Mouse (Mus musculus) embryonic fibroblast, embryonic 13.5 days (primary cell): ENCODE data around the gene B4galt4. TPM values are rescaled to one million over a fixed set of nuclear protein-coding genes. Genes with fewer than 3 reads are reported as not detected.

Experiments
- H3K27ac ChIP-seq: 2 replicates; pipeline ENCODE4 v1.5.1; 2012; ENCODE audit warnings: low read length, control low read depth, inconsistent platforms; ENCODE audit not compliant: insufficient read depth
- H3K4me1 ChIP-seq: 2 replicates; pipeline ENCODE4 v1.6.1; 2011; ENCODE audit warnings: low read length; ENCODE audit not compliant: control insufficient read depth, insufficient read depth
- H3K4me3 ChIP-seq: 2 replicates; pipeline ENCODE4 v1.5.1; 2011; ENCODE audit warnings: mild to moderate bottlenecking, control low read depth, low read length; ENCODE audit not compliant: insufficient read depth
- CTCF ChIP-seq: IDR thresholded peaks from 2 replicates; pipeline ENCODE4 v1.5.1; 2011; ENCODE audit warnings: mild to moderate bottlenecking, control low read depth, low read length, moderate library complexity, borderline replicate concordance; ENCODE audit not compliant: insufficient read depth
- POLR2A ChIP-seq: IDR thresholded peaks from 2 replicates; pipeline ENCODE4 v1.6.1; 2011; ENCODE audit warnings: low read depth, mild to moderate bottlenecking, control low read depth, low read length, moderate library complexity
- polyA plus RNA-seq: library from polyadenylated mRNA; stranded (reverse); fragments of >200 nt; gene quantifications from 2 replicates; pipeline ENCODE4 v1.2.4, GENCODE M21; 2011; ENCODE audit warnings: low read depth; ENCODE audit not compliant: missing spikeins, insufficient read length

B4galt4 gene
- polyA plus RNA-seq, 1 experiment: 12.0 TPM

DNA sequence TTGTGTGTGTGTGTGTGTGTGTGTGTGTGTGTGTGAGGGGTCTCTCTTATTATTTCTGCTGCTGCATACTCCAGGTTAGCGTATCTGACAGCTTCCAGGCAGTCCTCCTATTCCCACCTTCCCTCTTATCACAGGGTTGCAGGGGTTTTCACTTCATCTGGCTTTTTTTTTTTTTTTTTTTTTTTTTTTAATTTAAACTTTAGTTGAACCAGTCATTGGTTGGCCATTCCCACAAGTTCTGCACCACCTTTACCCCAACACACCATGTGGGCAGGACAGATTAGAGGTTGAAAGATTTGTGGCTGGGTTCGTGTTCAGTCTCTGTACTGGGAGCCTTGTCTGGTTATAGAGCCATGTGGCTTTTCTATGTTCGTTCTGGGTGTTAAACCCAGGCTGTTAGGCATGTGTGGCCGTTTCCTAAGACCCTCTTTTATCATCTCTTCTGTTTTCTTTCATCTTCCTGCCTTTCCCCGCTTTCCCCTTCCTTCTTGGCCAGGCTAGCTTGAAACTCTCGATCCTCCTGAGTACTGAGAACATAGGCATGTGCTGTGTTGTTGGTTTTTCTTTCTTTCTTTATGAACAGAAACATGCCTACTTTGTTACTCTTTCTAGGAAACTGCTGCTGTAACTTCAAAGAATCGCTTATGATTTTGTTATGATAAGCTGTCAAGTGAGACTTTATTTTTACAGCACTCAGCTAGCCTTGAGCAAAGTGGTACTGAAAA is 13.6 kb downstream of the B4galt4 start:
- H3K4me3 ChIP-seq: no peak overlapping the region
- H3K27ac ChIP-seq: no peak overlapping the region
- H3K4me1 ChIP-seq: no peaks in the 10 kb centered on the region; the same call in 1 of the 2 replicates
- TF ChIP-seq POLR2A (no peak), CTCF (no peak)

DNA sequence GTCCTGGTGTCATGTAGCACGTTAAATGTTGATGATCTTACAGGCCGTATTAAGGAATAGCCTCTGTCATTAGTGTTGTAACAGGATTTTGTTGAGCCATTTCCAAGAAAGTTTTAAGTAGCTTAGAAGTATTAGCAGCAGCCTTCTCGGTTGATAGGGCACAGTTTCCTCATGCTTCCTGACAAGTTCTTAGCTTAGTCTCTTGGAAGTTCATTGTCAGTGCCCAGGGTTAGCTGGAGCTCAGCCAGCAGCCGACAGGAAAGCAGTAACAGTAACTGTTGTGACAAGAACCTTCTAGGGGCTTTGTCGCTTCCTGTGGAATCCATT is 14.1 kb downstream of the B4galt4 start:
- Histone ChIP-seq H3K4me1 (no peaks in the 10 kb centered on the region; the same call in 1 of the 2 replicates), H3K27ac (no peak overlapping the region), H3K4me3 (no peak overlapping the region)
- TF ChIP-seq POLR2A: no peak
- no peak for TF ChIP-seq CTCF

- no peak overlapping the region for H3K27ac ChIP-seq
- no peaks in the 10 kb centered on the region; the same call in 1 of the 2 replicates for H3K4me1 ChIP-seq
- H3K4me3 ChIP-seq: no peak overlapping the region
- TF ChIP-seq CTCF (no peak), POLR2A (no peak)
These were observed 14.5 kb downstream of the B4galt4 start for GRCm38 (mm10) chr16:38756572-38756971.

- TF ChIP-seq CTCF (no peak), POLR2A (no peak)
- no peaks in the 10 kb centered on the region; the same call in 1 of the 2 replicates for H3K4me1 ChIP-seq
- H3K4me3 ChIP-seq: no peak overlapping the region
- no peak overlapping the region for H3K27ac ChIP-seq
These were observed 15.6 kb downstream of the B4galt4 start for GRCm38 (mm10) chr16:38757626-38758025.

GRCm38 (mm10) chr16:38758104-38758861 is 16.2 kb downstream of the B4galt4 start:
- no peak overlapping the region for H3K4me3 ChIP-seq
- no peak overlapping the region for H3K27ac ChIP-seq
- TF ChIP-seq POLR2A (no peak), CTCF (no peak)
- no peaks in the 10 kb centered on the region; the same call in 1 of the 2 replicates for H3K4me1 ChIP-seq

DNA sequence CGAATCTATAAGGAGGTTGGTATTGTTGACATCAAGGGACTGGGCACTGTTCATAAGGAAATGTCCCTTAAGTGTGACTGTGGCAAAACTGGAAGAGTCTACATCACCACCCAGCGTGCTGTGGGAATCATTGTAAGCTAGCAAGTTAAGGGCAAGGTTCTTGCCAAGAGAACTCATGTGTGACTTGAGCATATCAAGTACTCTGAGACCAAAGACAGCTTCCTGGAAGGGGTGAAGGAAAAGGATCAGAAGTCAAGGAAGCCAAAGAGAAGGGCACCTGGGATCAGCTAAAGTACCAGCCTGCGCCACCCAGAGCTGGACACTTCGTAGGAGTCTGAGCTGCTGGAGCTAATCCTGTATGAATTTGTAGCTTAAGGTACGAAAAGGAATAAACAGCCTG is 18.2 kb downstream of the B4galt4 start:
- no peaks in the 10 kb centered on the region for H3K4me1 ChIP-seq
- H3K27ac ChIP-seq: no peak overlapping the region
- no peak for TF ChIP-seq POLR2A
- no peak for TF ChIP-seq CTCF
- no peak overlapping the region for H3K4me3 ChIP-seq

GRCm38 (mm10) chr16:38760834-38761375 is 18.8 kb downstream of the B4galt4 start:
- no peak overlapping the region for H3K27ac ChIP-seq
- no peak overlapping the region for H3K4me3 ChIP-seq
- TF ChIP-seq POLR2A (no peak), CTCF (no peak)
- no peaks in the 10 kb centered on the region for H3K4me1 ChIP-seq

- no peak overlapping the region for H3K27ac ChIP-seq
- no peaks in the 10 kb centered on the region for H3K4me1 ChIP-seq
- TF ChIP-seq POLR2A: no peak
- TF ChIP-seq CTCF: no peak
- H3K4me3 ChIP-seq: no peak overlapping the region
These were observed 19.9 kb downstream of the B4galt4 start for GRCm38 (mm10) chr16:38761972-38762371.

DNA sequence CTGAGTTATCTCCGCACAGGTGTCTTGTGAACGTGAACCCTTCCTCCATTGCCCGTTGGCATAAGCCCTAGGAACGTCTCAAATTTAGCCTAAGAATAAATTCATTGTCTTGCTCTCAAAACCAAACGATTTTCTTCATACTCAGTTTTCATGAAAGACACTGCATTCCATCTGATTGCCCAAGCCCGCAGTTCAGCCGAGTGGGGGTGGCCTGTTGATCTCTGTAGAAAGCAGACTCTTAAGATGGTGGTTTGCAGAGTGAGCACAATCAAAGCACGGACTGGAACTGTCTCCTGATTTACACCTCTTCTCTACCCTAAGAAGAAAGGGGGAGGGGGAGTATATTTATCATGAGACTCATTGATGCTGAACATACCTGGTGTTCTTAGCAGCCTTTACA is 20.3 kb downstream of the B4galt4 start:
- no peak overlapping the region for H3K4me3 ChIP-seq
- no peaks in the 10 kb centered on the region for H3K4me1 ChIP-seq
- H3K27ac ChIP-seq: no peak overlapping the region
- no peak for TF ChIP-seq POLR2A
- TF ChIP-seq CTCF: no peak

DNA sequence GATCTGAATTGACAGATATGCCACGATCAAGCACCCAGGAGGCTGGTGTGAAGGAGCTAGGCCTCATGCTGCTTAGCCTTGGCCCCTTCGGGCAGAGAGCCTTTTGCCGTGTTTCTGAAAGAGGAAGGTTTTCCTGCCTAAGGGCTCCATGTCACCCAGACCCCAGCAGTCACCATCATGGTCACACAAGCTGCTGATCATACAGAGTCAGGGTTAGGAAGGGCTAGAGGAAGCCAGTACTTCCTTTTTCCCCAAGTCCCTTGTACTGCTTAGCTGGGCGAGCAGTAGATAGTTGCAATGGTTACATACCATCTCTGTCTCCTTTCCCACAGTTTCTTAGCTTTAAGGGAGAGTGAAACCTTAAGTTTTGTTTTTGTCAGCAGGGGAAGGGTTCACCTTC is 21.4 kb downstream of the B4galt4 start:
- no peak overlapping the region for H3K4me3 ChIP-seq
- H3K27ac ChIP-seq: no peak overlapping the region
- TF ChIP-seq POLR2A (no peak), CTCF (no peak)
- no peaks in the 10 kb centered on the region for H3K4me1 ChIP-seq
